Mouse (Mus musculus) urinary bladder, adult 2 months (tissue): ENCODE results near the gene Onecut3. TPM values are rescaled to one million over a fixed set of nuclear protein-coding genes. Genes with fewer than 3 reads are reported as not detected.

Source experiments
- DNase-seq: peaks from one replicate; pipeline ENCODE4 v3.0.0; 2022; ENCODE audit warnings: low spot score
- polyA plus RNA-seq: library from polyadenylated mRNA; depleted of rRNA; stranded (reverse); fragments of >200 nt; gene quantifications from 2 replicates; pipeline ENCODE4 v1.2.3, GENCODE M21; 2012; rRNA removed

The Onecut3 gene
- not detected in 2 replicates for polyA plus RNA-seq

- DNase-seq: no peak
Measured at GRCm38 (mm10) chr10:80494732-80495131, at the start of gene Onecut3. Gene Onecut3 (plus strand): TSS chr10:80494835.

GRCm38 (mm10) chr10:80445052-80445451 is 49.6 kb upstream of the Onecut3 start:
- DNase-seq: no peak

GRCm38 (mm10) chr10:80445898-80446601 is 48.6 kb upstream of the Onecut3 start:
- DNase-seq: peak; percentile 64

- no peak for DNase-seq
Measured at GRCm38 (mm10) chr10:80450599-80450998, 44.0 kb upstream of the Onecut3 start.

GRCm38 (mm10) chr10:80453601-80454000 is 41.0 kb upstream of the Onecut3 start:
- DNase-seq: no peak

GRCm38 (mm10) chr10:80454781-80455180 is 39.9 kb upstream of the Onecut3 start:
- DNase-seq: no peak

GRCm38 (mm10) chr10:80455697-80456096 is 38.9 kb upstream of the Onecut3 start:
- DNase-seq: no peak

GRCm38 (mm10) chr10:80459236-80459635 is 35.4 kb upstream of the Onecut3 start:
- no peak for DNase-seq

- no peak for DNase-seq
Measured at GRCm38 (mm10) chr10:80459671-80460070, 35.0 kb upstream of the Onecut3 start.

- no peak for DNase-seq
Measured at GRCm38 (mm10) chr10:80460324-80460723, 34.3 kb upstream of the Onecut3 start.

GRCm38 (mm10) chr10:80461346-80461745 is 33.3 kb upstream of the Onecut3 start:
- no peak for DNase-seq

- DNase-seq: no peak
Measured at GRCm38 (mm10) chr10:80464381-80465035, 30.1 kb upstream of the Onecut3 start.

- no peak for DNase-seq
Measured at GRCm38 (mm10) chr10:80465066-80465465, 29.6 kb upstream of the Onecut3 start.

- peak; percentile 69 for DNase-seq
Measured at GRCm38 (mm10) chr10:80475290-80475959, 19.2 kb upstream of the Onecut3 start.

GRCm38 (mm10) chr10:80478531-80478930 is 16.1 kb upstream of the Onecut3 start:
- no peak for DNase-seq

- no peak for DNase-seq
Measured at GRCm38 (mm10) chr10:80481002-80481401, 13.6 kb upstream of the Onecut3 start.

- no peak for DNase-seq
Measured at GRCm38 (mm10) chr10:80486862-80487379, 7.7 kb upstream of the Onecut3 start.

GRCm38 (mm10) chr10:80490051-80490450 is 4.6 kb upstream of the Onecut3 start:
- no peak for DNase-seq

- no peak for DNase-seq
Measured at GRCm38 (mm10) chr10:80495901-80496300, 1.3 kb downstream of the Onecut3 start.

GRCm38 (mm10) chr10:80496421-80496820 is 1.8 kb downstream of the Onecut3 start:
- no peak for DNase-seq

- no peak for DNase-seq
Measured at GRCm38 (mm10) chr10:80502291-80502690, 7.7 kb downstream of the Onecut3 start.

GRCm38 (mm10) chr10:80502819-80503314 is 8.2 kb downstream of the Onecut3 start:
- DNase-seq: no peak
